In genomic region chr2:29410884-29411283, GRCm38 (mm10) we compare ENCODE assay signal across 23 mouse cellular contexts.
DNase-seq lines count a peak whose midpoint lies in the region; ATAC-seq and TF ChIP-seq lines count a peak whose summit lies in the region.
"Had no signal": no experiment of that assay in that cellular context is flagged by ENCODE, and none has a peak within 500 bp of the region (broad histone marks: within the 10 kb centered on the region; RNA-seq: fewer than 3 reads in every experiment).

No protein-coding gene starts in this region.

- ATAC-seq in cerebellum, adult (ENCODE audit: insufficient number of reproducible peaks, low FRiP score, low TSS enrichment) = no peak
- ATAC-seq in hindbrain, embryonic 13.5 days (ENCODE audit: low FRiP score) = no peak
- ATAC-seq in hindbrain, postnatal 0 days = no peak
- ATAC-seq: activated CD4-positive, CD25-positive, alpha-beta regulatory T cell, adult 4 months; CD4-positive, CD25-positive, alpha-beta regulatory T cell, adult 4 months; Patski had no signal

- peak; percentile 61 to 62 for DNase-seq in cerebellum, postnatal 10 days
- peak; percentile 39 to 56 for DNase-seq in cerebellum, postnatal 14 days
- no peak for DNase-seq in cerebellum, adult 11 months
- DNase-seq in hindbrain, postnatal 0 days (ENCODE audit: low spot score) = no peak
- DNase-seq in heart, adult 8-10 months (ENCODE audit: low spot score) = no peak
- DNase-seq: adrenal gland, adult 2 months; adrenal gland, adult 8-10 months; adrenal gland, postnatal 10 days; adrenal gland, postnatal 14 days; adrenal gland, postnatal 25 days; adrenal gland, postnatal 36 days; B cell, adult 2 months; cerebellum, adult 11-12 months; cerebellum, adult 18-20 months; cerebellum, adult 2 months had no signal

- no peaks in the 10 kb centered on the region for H3K36me3 ChIP-seq in hindbrain, embryonic 13.5 days
- H3K36me3 ChIP-seq in hindbrain, postnatal 0 days (ENCODE audit: insufficient read depth, low read length) = no peaks in the 10 kb centered on the region
- H3K36me3 ChIP-seq in small intestine, adult 2 months (ENCODE audit: control insufficient read depth, insufficient read depth, low read length) = no peaks in the 10 kb centered on the region

- H3K4me2 ChIP-seq in hindbrain, embryonic 13.5 days = no peak overlapping the region
- no peak overlapping the region for H3K4me2 ChIP-seq in hindbrain, postnatal 0 days (ENCODE audit: low read depth, low read length)

- no peaks in the 10 kb centered on the region for H3K9me3 ChIP-seq in hindbrain, embryonic 13.5 days
- H3K9me3 ChIP-seq in hindbrain, postnatal 0 days (ENCODE audit: low read length) = no peaks in the 10 kb centered on the region
- H3K9me3 ChIP-seq: G1E had no signal

- peaks cover 53% of the 10 kb centered on the region for H3K4me1 ChIP-seq in hindbrain, embryonic 13.5 days (replicated peaks)
- peaks cover 9% of the 10 kb centered on the region for H3K4me1 ChIP-seq in hindbrain, postnatal 0 days (ENCODE audit: insufficient read depth, low read length)
- H3K4me1 ChIP-seq in small intestine, adult 2 months (ENCODE audit: control insufficient read depth, insufficient read depth, insufficient read length, low read length) = peaks cover 47% of the 10 kb centered on the region

- 0 out of 2 replicates have a peak overlapping the region, but pooled peaks have one; percentile 23 for H3K27ac ChIP-seq in hindbrain, embryonic 13.5 days
- no peak overlapping the region for H3K27ac ChIP-seq in hindbrain, postnatal 0 days
- H3K27ac ChIP-seq in small intestine, adult 2 months (ENCODE audit: insufficient read depth, low read depth, low read length) = peak overlapping the region; percentile 54

- H3K4me3 ChIP-seq in hindbrain, embryonic 13.5 days = no peak overlapping the region
- no peak overlapping the region for H3K4me3 ChIP-seq in hindbrain, postnatal 0 days (ENCODE audit: low read length)
- no peak overlapping the region for H3K4me3 ChIP-seq in small intestine, adult 2 months (ENCODE audit: low read depth, low read length)

- no peak overlapping the region for H3K9ac ChIP-seq in hindbrain, embryonic 13.5 days
- H3K9ac ChIP-seq in hindbrain, postnatal 0 days (replicated peaks; ENCODE audit: low read length) = no peak overlapping the region

- WGBS in hindbrain, embryonic 13.5 days = 81% methylated on average over 7 of the region's 7 CpGs
- 63% methylated on average over 7 of the region's 7 CpGs for WGBS in hindbrain, postnatal 0 days
- 53% methylated on average over 7 of the region's 7 CpGs for WGBS in small intestine, adult 2 months

- TF ChIP-seq POLR2A in small intestine, adult 2 months (IDR thresholded peaks at IDR 0.05; ENCODE audit: low read depth, low read length) = no peak

- no peak for TF ChIP-seq CTCF in hindbrain, postnatal 0 days (IDR thresholded peaks at IDR 0.05; ENCODE audit: low read depth)
- TF ChIP-seq CTCF in small intestine, adult 2 months (IDR thresholded peaks at IDR 0.05; ENCODE audit: extremely low read depth, insufficient read length, insufficient replicate concordance, low read depth, low read length) = no peak

- no peaks in the 10 kb centered on the region for H3K27me3 ChIP-seq in hindbrain, embryonic 13.5 days
- no peaks in the 10 kb centered on the region for H3K27me3 ChIP-seq in hindbrain, postnatal 0 days (ENCODE audit: insufficient read depth, low read length)
- no peaks in the 10 kb centered on the region for H3K27me3 ChIP-seq in small intestine, adult 2 months (ENCODE audit: control insufficient read depth, insufficient read depth, low read length)
- H3K27me3 ChIP-seq: CH12.LX, Patski had no signal

Comparison
In these comparisons a context has a peak if more than half of its experiments do, and no peak if none do; other contexts are left out.
1. DNase-seq: peak in cerebellum, postnatal 10 days (2 of 2) and cerebellum, postnatal 14 days (2 of 2); none in cerebellum, adult 11 months (single experiment), hindbrain, postnatal 0 days (single experiment) and heart, adult 8-10 months (single experiment).